Mouse (Mus musculus): ENCODE data around the gene Atp2a1.

DNA sequence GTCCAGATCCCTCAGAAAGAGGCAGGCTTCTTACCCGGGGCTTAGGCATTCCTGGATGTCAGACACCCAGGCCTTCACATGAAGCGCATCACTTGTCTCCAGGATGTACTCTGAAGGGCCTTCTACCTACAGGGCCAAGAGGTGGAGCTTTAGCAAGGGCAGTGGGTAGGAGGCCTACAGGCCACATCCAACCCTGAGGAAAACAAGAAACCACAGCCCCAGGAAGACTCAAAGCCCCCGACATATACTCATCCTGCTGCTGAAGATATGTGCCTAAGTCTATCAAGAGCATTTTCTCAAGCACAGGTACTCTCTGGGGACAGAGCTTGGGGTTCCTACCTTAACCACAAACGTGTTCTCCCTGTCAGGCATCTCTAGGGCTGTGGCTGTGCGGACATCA is 8.5 kb upstream of the Atp2a1 start:
- TF ChIP-seq CTCF (conservative IDR thresholded peaks at IDR 0.05 in 1 of 2, IDR thresholded peaks at IDR 0.05 in 1 of 2; ENCODE audit: low read depth in 2 of 2, low read length in 2 of 2) (no peak), CHD1 (IDR thresholded peaks at IDR 0.05; ENCODE audit: low read depth, low read length) (no peak), EP300 (IDR thresholded peaks at IDR 0.05; ENCODE audit: low read length) (no peak), ZMIZ1 (IDR thresholded peaks at IDR 0.05; ENCODE audit: low read depth, low read length) (no peak), MAX (IDR thresholded peaks at IDR 0.05; ENCODE audit: low read length) (no peak), JUND (conservative IDR thresholded peaks at IDR 0.05; ENCODE audit: low read depth, low read length) (no peak)

Measured in CH12.LX (cell line).